Comparison of ENCODE assay signal across 8 mouse cellular contexts in the genomic region with DNA sequence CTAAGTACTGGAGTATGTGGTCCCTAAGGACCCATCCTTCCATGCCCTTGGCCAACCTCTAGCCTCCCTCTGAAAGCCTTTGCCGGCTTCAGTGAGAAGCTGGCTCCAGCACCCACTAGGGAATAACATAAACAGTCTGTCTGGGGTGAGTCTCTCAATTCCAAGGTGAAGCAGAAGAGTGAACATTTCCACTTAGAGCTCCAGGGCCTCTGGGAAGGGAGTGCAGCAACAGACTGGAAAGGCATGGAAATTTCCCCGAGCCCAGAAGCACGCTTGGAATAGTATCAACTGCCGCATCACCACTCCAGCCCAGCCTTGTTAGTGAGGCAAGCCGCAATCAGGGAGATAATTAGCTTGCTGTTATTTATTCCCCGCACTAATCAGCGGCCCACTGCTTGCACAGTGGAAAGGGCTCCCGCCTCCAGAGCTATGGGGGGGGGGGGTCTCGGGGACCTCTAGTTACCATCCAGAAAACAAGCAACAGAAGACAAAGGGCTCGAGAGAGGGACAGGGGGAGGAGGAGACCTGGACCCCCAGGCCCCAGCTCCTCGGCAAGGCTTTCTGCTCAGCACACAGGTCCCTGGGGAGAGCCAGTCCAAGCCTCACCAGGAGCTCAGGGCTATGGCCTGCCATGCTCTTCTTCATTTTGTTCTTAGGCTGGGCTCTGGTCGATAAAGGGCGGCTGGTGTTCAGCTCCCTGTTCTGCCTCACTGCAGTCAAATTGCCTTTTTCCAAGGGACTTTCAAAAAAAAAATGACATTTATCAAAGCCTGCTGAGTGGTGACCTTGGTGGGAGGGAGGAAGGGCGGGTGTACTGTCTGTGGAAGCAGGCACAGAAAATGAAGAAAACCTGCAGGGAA. TPM values are rescaled to one million over a fixed set of nuclear protein-coding genes. Genes with fewer than 3 reads are reported as not detected.
DNase-seq lines count a peak whose midpoint lies in the region; ATAC-seq and TF ChIP-seq lines count a peak whose summit lies in the region.

No protein-coding gene starts in this region.

- H3K9ac ChIP-seq in liver, adult 2 months (ENCODE audit: low read depth, low read length) = no peak overlapping the region
- no peak overlapping the region for H3K9ac ChIP-seq in liver, embryonic 11.5 days (ENCODE audit: low read depth, low read length)
- no peak overlapping the region for H3K9ac ChIP-seq in kidney, postnatal 0 days (ENCODE audit: low read depth, low read length)

- no peaks in the 10 kb centered on the region for H3K9me3 ChIP-seq in liver, embryonic 11.5 days (ENCODE audit: control insufficient read depth, low read length)
- no peaks in the 10 kb centered on the region for H3K9me3 ChIP-seq in heart, embryonic 10.5 days
- H3K9me3 ChIP-seq in kidney, postnatal 0 days (replicated peaks; ENCODE audit: low read length) = no peaks in the 10 kb centered on the region

- no peak for TF ChIP-seq CTCF in liver, adult 2 months (IDR thresholded peaks at IDR 0.05; ENCODE audit: low read depth, low read length)
- no peak for TF ChIP-seq CTCF in cortical plate, adult 2 months (IDR thresholded peaks at IDR 0.05; ENCODE audit: extremely low read depth, insufficient read depth, low read length)
- no peak for TF ChIP-seq CTCF in kidney, postnatal 0 days (IDR thresholded peaks at IDR 0.05; ENCODE audit: low read depth)

- H3K27me3 ChIP-seq in liver, adult 2 months (ENCODE audit: control insufficient read depth, insufficient read depth, low read length) = peaks cover 2% of the 10 kb centered on the region; the same call in 1 of the 2 replicates
- peaks cover 7% of the 10 kb centered on the region; the same call in 1 of the 2 replicates for H3K27me3 ChIP-seq in liver, embryonic 11.5 days (replicated peaks; ENCODE audit: control insufficient read depth, insufficient read depth, low read length)
- peaks cover 5% of the 10 kb centered on the region; the same call in 1 of the 2 replicates for H3K27me3 ChIP-seq in heart, embryonic 10.5 days (ENCODE audit: insufficient read depth, poor library complexity, severe bottlenecking)
- no peaks in the 10 kb centered on the region for H3K27me3 ChIP-seq in kidney, postnatal 0 days (ENCODE audit: insufficient read depth, low read length)

- no peak for TF ChIP-seq POLR2A in liver, adult 2 months (IDR thresholded peaks at IDR 0.05; ENCODE audit: extremely low read depth, insufficient read depth, low read length)
- 0 out of 2 replicates have a peak, but pooled peaks have one; percentile 4 for TF ChIP-seq POLR2A in cortical plate, adult 2 months (IDR thresholded peaks at IDR 0.05; ENCODE audit: extremely low read depth, insufficient read depth, low read length)

- WGBS in liver, adult 2 months = 50% methylated on average over 14 of the region's 14 CpGs
- WGBS in liver, embryonic 11.5 days = 49% methylated on average over 14 of the region's 14 CpGs
- WGBS in heart, embryonic 10.5 days = 25% methylated on average over 14 of the region's 14 CpGs
- 17% methylated on average over 14 of the region's 14 CpGs for WGBS in kidney, postnatal 0 days

- H3K4me3 ChIP-seq in liver, adult 2 months (ENCODE audit: insufficient read depth, low read depth, low read length) = no peak overlapping the region
- no peak overlapping the region for H3K4me3 ChIP-seq in liver, embryonic 11.5 days (ENCODE audit: low read depth, low read length)
- H3K4me3 ChIP-seq in cortical plate, adult 2 months (ENCODE audit: insufficient read depth, low read length) = no peak overlapping the region
- H3K4me3 ChIP-seq in heart, embryonic 10.5 days = peak overlapping the region; percentile 31; the same call in 1 of the 2 replicates
- no peak overlapping the region for H3K4me3 ChIP-seq in kidney, postnatal 0 days (replicated peaks; ENCODE audit: low read depth, low read length)

- no peaks in the 10 kb centered on the region for H3K36me3 ChIP-seq in liver, adult 2 months (ENCODE audit: control insufficient read depth, insufficient read depth, low read length)
- H3K36me3 ChIP-seq in liver, embryonic 11.5 days (ENCODE audit: control insufficient read depth, insufficient read depth, low read length) = no peaks in the 10 kb centered on the region
- H3K36me3 ChIP-seq in heart, embryonic 10.5 days = no peaks in the 10 kb centered on the region
- no peaks in the 10 kb centered on the region for H3K36me3 ChIP-seq in kidney, postnatal 0 days (ENCODE audit: insufficient read depth, low read length)

- no peaks in the 10 kb centered on the region for H3K79me2 ChIP-seq in liver, adult 2 months (ENCODE audit: control insufficient read depth, insufficient read depth, low read length)

- no peak; the same call in 1 of the 2 replicates for ATAC-seq in liver, embryonic 11.5 days (replicated peaks; ENCODE audit: low FRiP score)
- no peak; the same call in 1 of the 2 replicates for ATAC-seq in kidney, postnatal 0 days (replicated peaks; ENCODE audit: low FRiP score, low read depth)
- no peak for ATAC-seq in CD4-positive, CD25-positive, alpha-beta regulatory T cell, adult 4 months

- no peak overlapping the region for H3K27ac ChIP-seq in liver, adult 2 months (replicated peaks; ENCODE audit: insufficient read depth, low read depth, low read length)
- H3K27ac ChIP-seq in liver, embryonic 11.5 days (ENCODE audit: low read depth, low read length) = no peak overlapping the region
- H3K27ac ChIP-seq in cortical plate, adult 2 months (ENCODE audit: insufficient read depth, low read length) = no peak overlapping the region
- H3K27ac ChIP-seq in heart, embryonic 10.5 days = peak overlapping the region; percentile 70
- no peak overlapping the region for H3K27ac ChIP-seq in kidney, postnatal 0 days

- DNase-seq in liver, adult 2 months (ENCODE audit: extremely low read depth, low read depth, low spot score) = peak; percentile 29
- no peak for DNase-seq in liver, embryonic 11.5 days (ENCODE audit: low spot score)
- DNase-seq in heart, embryonic 10.5 days (ENCODE audit: low spot score) = no peak
- peak; percentile 42 for DNase-seq in kidney, postnatal 0 days (ENCODE audit: low spot score)
- peak; percentile 32 for DNase-seq in lung, postnatal 14 days
- peak; percentile 89 for DNase-seq in telencephalon, adult 2 months (ENCODE audit: low read depth, low spot score)

- no peak overlapping the region for H3K4me2 ChIP-seq in liver, embryonic 11.5 days
- H3K4me2 ChIP-seq in kidney, postnatal 0 days (ENCODE audit: low read length) = peak overlapping the region; percentile 21

- H3K4me1 ChIP-seq in liver, adult 2 months (ENCODE audit: control insufficient read depth, insufficient read depth, low read length) = no peaks in the 10 kb centered on the region
- no peaks in the 10 kb centered on the region for H3K4me1 ChIP-seq in liver, embryonic 11.5 days (replicated peaks; ENCODE audit: control insufficient read depth, insufficient read depth, low read length)
- peaks cover 3% of the 10 kb centered on the region; the same call in 1 of the 2 replicates for H3K4me1 ChIP-seq in cortical plate, adult 2 months (ENCODE audit: control insufficient read depth, insufficient read depth, low read length)
- H3K4me1 ChIP-seq in heart, embryonic 10.5 days = peaks cover 14% of the 10 kb centered on the region
- H3K4me1 ChIP-seq in kidney, postnatal 0 days (replicated peaks; ENCODE audit: insufficient read depth, low read length) = 0 out of 2 replicates have a peak, but pooled peaks cover 3% of the 10 kb centered on the region

RNA-seq across cellular contexts. Expression of gene Amigo1, which starts 11.2 kb away (rescaled TPM):
- total RNA-seq in liver, adult 2 months (2014; rRNA removed) = 2.7 and 3.8 TPM in 2 replicates
- 9.3 and 15.1 TPM in 2 replicates for polyA plus RNA-seq in liver, adult 2 months (2012; rRNA removed)
- polyA plus RNA-seq in liver, embryonic 11.5 days (2014; fragmentation: Nextera tagmentation; extraction: Ambion mirVana) = 0.88 and 1.5 TPM in 2 replicates
- polyA plus RNA-seq in cortical plate, adult 2 months (2012; rRNA removed) = 43.7 and 49.2 TPM in 2 replicates
- 1.4 and 3.3 TPM in 2 replicates for polyA plus RNA-seq in heart, embryonic 10.5 days (2016; fragmentation: Nextera tagmentation; extraction: Ambion mirVana)
- polyA plus RNA-seq in kidney, postnatal 0 days (2015; fragmentation: Nextera tagmentation; extraction: Ambion mirVana) = 4.2 and 5.4 TPM in 2 replicates
- polyA plus RNA-seq in CD4-positive, CD25-positive, alpha-beta regulatory T cell, adult 4 months (2017; shearing (Covaris generic)) = under 1 TPM; 0.32 to 0.54 TPM

RNA-seq across cellular contexts. Expression of gene Gpr61, which starts 20.2 kb away (rescaled TPM):
- not detected in 2 replicates for total RNA-seq in liver, adult 2 months (2014; rRNA removed)
- polyA plus RNA-seq in liver, adult 2 months (2012; rRNA removed) = not detected in 2 replicates
- 0.07 TPM in 1 of 2 replicates, not detected in the other for polyA plus RNA-seq in liver, embryonic 11.5 days (2014; fragmentation: Nextera tagmentation; extraction: Ambion mirVana)
- 12.3 and 13.2 TPM in 2 replicates for polyA plus RNA-seq in cortical plate, adult 2 months (2012; rRNA removed)
- polyA plus RNA-seq in heart, embryonic 10.5 days (2016; fragmentation: Nextera tagmentation; extraction: Ambion mirVana) = 0.11 and 0.33 TPM in 2 replicates
- not detected in 2 replicates for polyA plus RNA-seq in kidney, postnatal 0 days (2015; fragmentation: Nextera tagmentation; extraction: Ambion mirVana)
- under 1 TPM in 1 of 2 experiments, not detected in 1; 0.15 TPM for polyA plus RNA-seq in CD4-positive, CD25-positive, alpha-beta regulatory T cell, adult 4 months (2017; shearing (Covaris generic))

RNA-seq across cellular contexts. Expression of gene Cyb561d1, which starts 26.1 kb away (rescaled TPM):
- total RNA-seq in liver, adult 2 months (2014; rRNA removed) = 2.1 and 2.4 TPM in 2 replicates
- polyA plus RNA-seq in liver, adult 2 months (2012; rRNA removed) = 3.8 and 4.1 TPM in 2 replicates
- 2.3 and 2.8 TPM in 2 replicates for polyA plus RNA-seq in liver, embryonic 11.5 days (2014; fragmentation: Nextera tagmentation; extraction: Ambion mirVana)
- polyA plus RNA-seq in cortical plate, adult 2 months (2012; rRNA removed) = 15.0 and 16.9 TPM in 2 replicates
- polyA plus RNA-seq in heart, embryonic 10.5 days (2016; fragmentation: Nextera tagmentation; extraction: Ambion mirVana) = 3.1 and 3.9 TPM in 2 replicates
- 3.1 and 3.4 TPM in 2 replicates for polyA plus RNA-seq in kidney, postnatal 0 days (2015; fragmentation: Nextera tagmentation; extraction: Ambion mirVana)
- polyA plus RNA-seq in CD4-positive, CD25-positive, alpha-beta regulatory T cell, adult 4 months (2017; shearing (Covaris generic)) = 1 to 10 TPM; 7.7 to 8.8 TPM

RNA-seq across cellular contexts. Expression of gene Gnai3, which starts 29.0 kb away (rescaled TPM):
- 89.5 and 92.8 TPM in 2 replicates for total RNA-seq in liver, adult 2 months (2014; rRNA removed)
- polyA plus RNA-seq in liver, adult 2 months (2012; rRNA removed) = 19.0 and 24.6 TPM in 2 replicates
- polyA plus RNA-seq in liver, embryonic 11.5 days (2014; fragmentation: Nextera tagmentation; extraction: Ambion mirVana) = 146 and 170 TPM in 2 replicates
- 24.9 and 27.0 TPM in 2 replicates for polyA plus RNA-seq in cortical plate, adult 2 months (2012; rRNA removed)
- 106 and 131 TPM in 2 replicates for polyA plus RNA-seq in heart, embryonic 10.5 days (2016; fragmentation: Nextera tagmentation; extraction: Ambion mirVana)
- polyA plus RNA-seq in kidney, postnatal 0 days (2015; fragmentation: Nextera tagmentation; extraction: Ambion mirVana) = 134 and 147 TPM in 2 replicates
- polyA plus RNA-seq in CD4-positive, CD25-positive, alpha-beta regulatory T cell, adult 4 months (2017; shearing (Covaris generic)) = 10 to 100 TPM; 95.0 to 98.5 TPM

RNA-seq across cellular contexts. Expression of gene Atxn7l2, which starts 35.8 kb away (rescaled TPM):
- 0.28 and 0.34 TPM in 2 replicates for total RNA-seq in liver, adult 2 months (2014; rRNA removed)
- polyA plus RNA-seq in liver, adult 2 months (2012; rRNA removed) = 1.7 and 2.0 TPM in 2 replicates
- polyA plus RNA-seq in liver, embryonic 11.5 days (2014; fragmentation: Nextera tagmentation; extraction: Ambion mirVana) = 8.7 and 8.9 TPM in 2 replicates
- 36.5 and 43.0 TPM in 2 replicates for polyA plus RNA-seq in cortical plate, adult 2 months (2012; rRNA removed)
- 9.2 and 11.7 TPM in 2 replicates for polyA plus RNA-seq in heart, embryonic 10.5 days (2016; fragmentation: Nextera tagmentation; extraction: Ambion mirVana)
- polyA plus RNA-seq in kidney, postnatal 0 days (2015; fragmentation: Nextera tagmentation; extraction: Ambion mirVana) = 10.9 and 11.0 TPM in 2 replicates
- 1 to 10 TPM; 4.9 to 8.5 TPM for polyA plus RNA-seq in CD4-positive, CD25-positive, alpha-beta regulatory T cell, adult 4 months (2017; shearing (Covaris generic))

Comparison
In these comparisons a context has a peak if more than half of its experiments do, and no peak if none do; other contexts are left out.
1. DNase-seq: peak in liver, adult 2 months (single experiment), kidney, postnatal 0 days (single experiment), lung, postnatal 14 days (single experiment) and telencephalon, adult 2 months (single experiment); none in liver, embryonic 11.5 days (single experiment) and heart, embryonic 10.5 days (single experiment).